8 mouse cellular contexts compared by ENCODE assay signal in genomic region chr7:100285383-100285782, GRCm38 (mm10). TPM values are rescaled to one million over a fixed set of nuclear protein-coding genes. Genes with fewer than 3 reads are reported as not detected.
DNase-seq lines count a peak whose midpoint lies in the region; ATAC-seq and TF ChIP-seq lines count a peak whose summit lies in the region.

P4ha3 (plus strand) TSS chr7:100285520.

- no peak for TF ChIP-seq CTCF in thymus, adult 2 months (IDR thresholded peaks at IDR 0.05; ENCODE audit: borderline replicate concordance, control insufficient read depth, extremely low read depth, insufficient read depth, low read length, poor library complexity)
- TF ChIP-seq CTCF in stomach, postnatal 0 days (IDR thresholded peaks at IDR 0.05; ENCODE audit: low read depth) = peak; percentile 55

- 0 out of 2 replicates have a peak, but pooled peaks have one; percentile 52 for ATAC-seq in hindbrain, embryonic 14.5 days (ENCODE audit: low FRiP score)
- ATAC-seq in stomach, postnatal 0 days (ENCODE audit: low FRiP score, low TSS enrichment) = peak; percentile 49; the same call in 1 of the 2 replicates

- peak; percentile 19 for DNase-seq in adrenal gland, postnatal 14 days
- no peak for DNase-seq in adrenal gland, postnatal 25 days
- DNase-seq in thymus, adult 2 months = peak; percentile 8
- DNase-seq in thymus, adult 18-20 months = no peak
- DNase-seq in hindbrain, embryonic 14.5 days (ENCODE audit: low spot score) = peak; percentile 30
- peak; percentile 41 for DNase-seq in lung, postnatal 10 days
- DNase-seq in stomach, postnatal 0 days (ENCODE audit: low spot score) = peak; percentile 61
- no peak for DNase-seq in gastrocnemius, adult 8-10 months (ENCODE audit: low spot score in 2 of 2)

- H3K27ac ChIP-seq in thymus, adult 2 months (ENCODE audit: control insufficient read depth, insufficient read depth, low read length) = no peak within 1 kb of the TSS
- peak within 1 kb of the TSS; percentile 47; the same call in 1 of the 2 replicates for H3K27ac ChIP-seq in hindbrain, embryonic 14.5 days
- no peak within 1 kb of the TSS for H3K27ac ChIP-seq in stomach, postnatal 0 days (replicated peaks)

- no peaks in the 10 kb centered on the region for H3K9me3 ChIP-seq in hindbrain, embryonic 14.5 days (ENCODE audit: control insufficient read depth, low read length)
- no peaks in the 10 kb centered on the region for H3K9me3 ChIP-seq in stomach, postnatal 0 days (ENCODE audit: control insufficient read depth, low read length)

- no peaks in the 10 kb centered on the region for H3K36me3 ChIP-seq in thymus, adult 2 months (ENCODE audit: control insufficient read depth, insufficient read depth, low read length)
- no peaks in the 10 kb centered on the region for H3K36me3 ChIP-seq in hindbrain, embryonic 14.5 days (replicated peaks; ENCODE audit: control insufficient read depth, insufficient read depth)
- no peaks in the 10 kb centered on the region for H3K36me3 ChIP-seq in stomach, postnatal 0 days (ENCODE audit: control insufficient read depth, insufficient read depth, low read length)

- peaks cover 10% of the 10 kb centered on the region; the same call in 1 of the 2 replicates for H3K27me3 ChIP-seq in thymus, adult 2 months (ENCODE audit: control insufficient read depth, insufficient read depth, low read length)
- H3K27me3 ChIP-seq in hindbrain, embryonic 14.5 days (ENCODE audit: control insufficient read depth, insufficient read depth, low read length) = peaks cover 6% of the 10 kb centered on the region; the same call in 1 of the 2 replicates
- no peaks in the 10 kb centered on the region for H3K27me3 ChIP-seq in stomach, postnatal 0 days (ENCODE audit: control insufficient read depth, insufficient read depth, low read length)

- H3K4me2 ChIP-seq in hindbrain, embryonic 14.5 days (replicated peaks) = peak within 1 kb of the TSS; percentile 93
- H3K4me2 ChIP-seq in stomach, postnatal 0 days (replicated peaks; ENCODE audit: low read depth) = peak within 1 kb of the TSS; percentile 89

- no peak for TF ChIP-seq POLR2A in thymus, adult 2 months (IDR thresholded peaks at IDR 0.05; ENCODE audit: control insufficient read depth, extremely low read depth, insufficient read depth, low read length, poor library complexity)

- TF ChIP-seq EP300 in stomach, postnatal 0 days (optimal IDR thresholded peaks at IDR 0.05) = no peak

- 2% methylated on average over 53 of the region's 53 CpGs for WGBS in thymus, adult 2 months
- under 1% methylated on average over 35 of the region's 53 CpGs for WGBS in hindbrain, embryonic 14.5 days
- 0% methylated on average over 47 of the region's 53 CpGs for WGBS in stomach, postnatal 0 days

- no peaks in the 10 kb centered on the region for H3K4me1 ChIP-seq in thymus, adult 2 months (replicated peaks; ENCODE audit: control insufficient read depth, insufficient read depth, low read length)
- peaks cover 11% of the 10 kb centered on the region; the same call in 1 of the 2 replicates for H3K4me1 ChIP-seq in hindbrain, embryonic 14.5 days (replicated peaks; ENCODE audit: control insufficient read depth, insufficient read depth, low read length)
- H3K4me1 ChIP-seq in stomach, postnatal 0 days (replicated peaks; ENCODE audit: control insufficient read depth, insufficient read depth) = 0 out of 2 replicates have a peak, but pooled peaks cover 3% of the 10 kb centered on the region

- peak within 1 kb of the TSS; percentile 72 for H3K9ac ChIP-seq in hindbrain, embryonic 14.5 days
- H3K9ac ChIP-seq in stomach, postnatal 0 days (ENCODE audit: low read length) = peak within 1 kb of the TSS; percentile 61

- peak within 1 kb of the TSS; percentile 1; the same call in 1 of the 2 replicates for H3K4me3 ChIP-seq in thymus, adult 2 months (ENCODE audit: control insufficient read depth, insufficient read depth, low read length)
- H3K4me3 ChIP-seq in hindbrain, embryonic 14.5 days (replicated peaks; ENCODE audit: low read length) = peak within 1 kb of the TSS; percentile 51
- H3K4me3 ChIP-seq in stomach, postnatal 0 days (ENCODE audit: low read depth, low read length) = peak within 1 kb of the TSS; percentile 47

RNA-seq across cellular contexts. Expression of gene P4ha3, which starts in this region (rescaled TPM):
- 1.4 and 1.8 TPM in 2 replicates for total RNA-seq in adrenal gland, postnatal 14 days (2021)
- total RNA-seq in adrenal gland, postnatal 25 days (2021) = 0.81 and 1.3 TPM in 2 replicates
- 8.5 and 9.3 TPM in 2 replicates for polyA plus RNA-seq in thymus, adult 2 months (2012; rRNA removed)
- polyA plus RNA-seq in hindbrain, embryonic 14.5 days (2014; fragmentation: Nextera tagmentation; extraction: Ambion mirVana) = 10.5 and 12.6 TPM in 2 replicates
- polyA plus RNA-seq in stomach, postnatal 0 days (2015; fragmentation: Nextera tagmentation; extraction: Ambion mirVana) = 1.2 and 1.4 TPM in 2 replicates
- under 1 TPM in 1 of 4 experiments, not detected in 3; 0.12 TPM for total RNA-seq in gastrocnemius, adult 8-10 months (2022)

Comparison
In these comparisons a context has a peak if more than half of its experiments do, and no peak if none do; other contexts are left out.
1. DNase-seq: peak in adrenal gland, postnatal 14 days (single experiment), thymus, adult 2 months (single experiment), hindbrain, embryonic 14.5 days (single experiment), lung, postnatal 10 days (single experiment) and stomach, postnatal 0 days (single experiment); none in adrenal gland, postnatal 25 days (single experiment), thymus, adult 18-20 months (0 of 2) and gastrocnemius, adult 8-10 months (0 of 2).
2. H3K4me3 ChIP-seq: peak in every context shown above with its lines; median percentile 51 in hindbrain, embryonic 14.5 days; 47 in stomach, postnatal 0 days; 1 in thymus, adult 2 months.